Mouse (Mus musculus) liver, postnatal 0 days (tissue): ENCODE measurements around the gene Fam131a.

ENCODE experiments used
- CTCF ChIP-seq: sonication (generic); IDR thresholded peaks from 2 replicates; pipeline ENCODE4 v1.5.1; 2016; ENCODE audit warnings: antibody characterized with exemption, low read depth
- EP300 ChIP-seq: IDR thresholded peaks from 2 replicates; pipeline ENCODE4 v1.6.1; 2016; ENCODE audit warnings: antibody characterized with exemption, low read depth, mild to moderate bottlenecking

DNA sequence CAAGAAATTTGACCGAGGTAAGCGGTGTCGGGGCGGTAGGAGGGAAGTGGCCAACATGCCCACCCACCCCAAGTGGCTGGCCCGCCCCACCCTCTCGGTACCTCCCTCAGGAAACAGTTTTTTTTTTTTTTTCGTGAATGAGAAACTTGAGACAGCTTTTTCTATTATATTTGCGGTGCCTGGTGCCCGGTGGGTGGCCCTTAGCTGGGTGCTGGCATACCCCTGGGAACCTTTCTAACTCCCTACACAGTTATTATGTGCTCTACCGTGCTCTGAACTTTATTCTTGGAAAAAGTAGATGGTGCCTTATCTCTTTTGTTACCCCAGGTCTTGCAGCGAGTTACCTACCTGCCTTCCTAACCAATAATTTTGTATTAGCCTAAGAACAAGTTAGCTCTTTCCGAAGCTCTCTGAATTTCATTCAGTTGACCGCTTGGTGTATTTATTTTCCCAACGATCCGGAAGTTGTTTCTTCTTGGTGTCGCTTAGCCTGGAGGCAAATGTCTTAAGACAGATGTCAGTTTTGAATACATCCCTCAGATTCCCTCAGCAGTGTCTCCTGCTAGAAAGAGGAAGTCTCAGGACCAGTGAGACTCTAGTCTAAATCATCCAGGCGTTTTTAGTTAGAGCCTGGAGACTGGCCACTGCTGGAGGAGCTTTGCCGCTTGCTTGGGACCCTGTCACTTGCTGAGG lies 25.1 kb downstream of the Fam131a start:
- TF ChIP-seq CTCF = no peak
- TF ChIP-seq EP300 = no peak
